Mouse (Mus musculus): ENCODE measurements around the gene Selenom. TPM values are rescaled to one million over a fixed set of nuclear protein-coding genes. Genes with fewer than 3 reads are reported as not detected.

Gene Selenom
- total RNA-seq, 2 experiments from 2014 or later = 229 to 234 TPM

DNA sequence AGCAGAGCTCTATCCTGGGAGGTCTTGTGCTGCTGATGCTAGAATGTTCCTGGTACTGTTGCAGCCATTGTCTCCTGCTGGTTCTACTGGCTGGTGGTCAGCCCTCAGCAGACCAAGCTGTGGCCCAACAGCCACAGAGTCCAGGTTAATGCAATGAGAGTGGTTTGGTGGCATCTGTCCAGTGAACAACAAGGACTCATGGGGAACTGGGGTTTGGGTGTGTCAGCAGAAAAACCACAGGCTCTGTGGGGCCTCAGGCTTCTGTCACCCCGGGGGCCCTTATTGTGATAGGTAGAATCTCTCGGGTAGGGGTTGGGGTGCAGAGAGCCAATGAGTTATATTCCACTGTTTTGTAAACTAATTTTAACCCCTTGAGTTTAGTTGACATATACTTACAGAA lies 4.2 kb upstream of the Selenom start:
- no peak for DNase-seq (ENCODE audit: low spot score in 2 of 2)

DNA sequence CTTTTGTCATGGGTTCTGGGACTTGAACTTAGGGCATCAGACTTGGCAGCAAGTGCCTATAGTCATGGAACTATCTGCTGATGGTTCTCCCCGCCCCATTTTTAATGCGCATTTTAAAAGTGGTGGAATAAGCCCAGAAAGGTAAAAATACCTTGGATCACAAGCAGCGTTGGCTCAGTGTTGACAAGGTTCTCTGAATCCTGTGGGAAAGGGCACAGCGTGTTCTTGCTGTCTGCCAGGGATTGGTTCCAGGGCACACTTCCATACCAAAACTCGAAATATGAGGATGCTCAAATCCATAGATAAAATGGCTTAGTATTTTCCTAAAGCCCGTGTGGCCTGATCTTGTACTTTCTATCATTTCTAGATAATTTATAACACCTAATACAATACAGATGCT lies 1.2 kb upstream of the Selenom start:
- no peak for DNase-seq (ENCODE audit: low spot score in 2 of 2)

DNA sequence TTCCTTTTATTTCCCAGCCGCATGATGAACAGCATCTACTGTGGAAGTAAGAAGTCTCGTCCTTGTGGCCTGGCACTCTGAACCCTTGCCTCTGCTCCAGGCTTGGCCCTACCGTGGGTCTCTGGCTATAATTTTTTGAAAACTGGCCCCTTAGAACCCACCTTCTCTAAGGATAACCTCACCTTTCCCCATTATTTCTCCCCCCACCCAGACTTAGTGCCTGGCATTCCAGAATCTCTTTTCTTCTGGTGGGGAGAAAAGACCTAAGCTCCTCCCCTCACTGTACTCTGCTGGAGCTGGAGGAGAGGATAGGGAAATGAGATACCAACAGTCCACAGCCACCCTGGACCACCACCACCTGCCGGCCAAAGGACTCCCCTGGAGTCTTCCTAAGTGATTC lies 732 bp downstream of the Selenom start:
- DNase-seq (ENCODE audit: low spot score in 2 of 2) = no peak

DNA sequence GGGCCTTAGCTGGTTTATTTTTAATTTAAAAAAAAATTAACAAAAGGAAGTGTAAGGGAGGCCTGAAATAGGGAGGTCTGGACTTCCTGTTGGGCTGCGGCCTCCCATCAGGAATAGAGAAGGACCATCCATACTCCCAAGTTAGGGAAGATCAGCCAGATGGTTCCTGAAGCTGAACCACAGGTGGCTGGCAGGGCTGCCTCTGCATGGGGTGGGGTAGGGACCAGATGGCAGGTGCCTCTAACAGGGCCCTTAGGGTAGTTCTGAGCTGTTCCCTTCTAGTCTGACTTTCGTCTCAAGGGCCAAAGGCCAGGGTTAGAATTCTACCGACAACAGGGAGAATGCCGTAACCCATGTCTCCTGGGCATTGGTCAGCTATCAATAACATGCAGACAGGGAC lies 1.2 kb downstream of the Selenom start:
- no peak for DNase-seq (ENCODE audit: low spot score in 2 of 2)

DNA sequence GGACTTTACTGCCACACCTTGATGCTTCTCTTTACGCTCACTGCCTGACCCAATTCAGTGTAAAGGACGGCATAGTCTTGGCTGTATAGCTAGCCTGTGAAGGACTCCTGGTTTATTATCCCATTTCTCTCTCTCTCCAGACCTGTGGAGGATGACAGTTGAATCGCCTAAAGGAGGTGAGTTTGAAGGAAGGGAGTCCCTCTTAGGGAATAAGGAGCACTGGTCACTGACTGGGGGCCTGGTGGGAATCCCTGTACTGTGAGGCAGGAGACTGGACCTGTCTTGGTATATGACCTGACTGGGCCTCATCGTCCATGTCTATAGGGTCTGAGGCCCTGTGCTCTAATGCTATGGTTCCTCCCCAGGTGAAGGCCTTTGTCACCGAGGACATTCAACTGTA lies 1.6 kb downstream of the Selenom start:
- DNase-seq (ENCODE audit: low spot score in 2 of 2) = no peak

DNA sequence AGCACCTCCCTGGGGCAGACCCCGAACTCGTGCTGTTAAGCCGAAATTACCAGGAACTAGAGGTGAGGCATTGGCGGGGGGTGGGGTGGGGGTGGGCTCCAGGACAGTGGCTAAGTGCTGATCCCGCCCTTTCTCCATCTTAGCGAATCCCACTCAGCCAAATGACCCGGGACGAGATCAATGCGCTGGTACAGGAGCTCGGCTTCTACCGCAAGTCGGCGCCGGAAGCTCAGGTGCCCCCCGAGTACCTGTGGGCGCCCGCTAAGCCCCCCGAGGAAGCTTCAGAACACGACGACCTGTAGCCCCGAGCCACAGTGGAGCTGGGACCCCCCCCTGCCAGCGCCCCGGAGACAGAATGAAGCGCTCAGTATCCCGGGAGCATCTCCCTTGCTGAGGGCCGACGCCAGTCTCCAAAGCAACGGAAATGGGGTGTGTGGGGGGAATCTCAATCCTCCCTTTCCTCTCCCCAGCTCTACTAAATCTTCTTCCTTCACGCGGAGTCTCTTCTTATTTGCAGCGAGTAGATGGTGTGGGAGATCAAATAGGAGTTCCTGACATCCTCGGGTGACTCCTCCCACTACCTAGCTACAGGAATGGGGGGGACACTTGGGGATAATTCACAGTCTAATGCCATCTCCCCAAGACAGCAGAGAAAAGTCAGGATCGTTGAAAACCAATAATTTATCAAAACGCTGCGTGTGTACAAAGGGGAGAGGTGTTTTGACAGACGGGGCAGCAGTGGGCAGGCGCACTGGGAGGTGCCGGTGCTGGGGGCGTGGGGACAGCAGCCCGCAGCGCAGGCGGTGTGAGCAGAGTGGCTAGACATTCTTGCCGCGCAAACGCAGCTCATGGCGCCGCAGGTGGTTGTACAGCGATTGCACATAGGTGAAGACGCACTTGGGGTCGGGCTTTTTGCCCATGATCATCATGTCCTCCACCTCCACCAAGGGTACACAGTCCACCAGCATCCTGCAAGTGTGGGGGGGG lies 2.7 kb downstream of the Selenom start:
- DNase-seq (ENCODE audit: low spot score in 2 of 2) = no peak

DNA sequence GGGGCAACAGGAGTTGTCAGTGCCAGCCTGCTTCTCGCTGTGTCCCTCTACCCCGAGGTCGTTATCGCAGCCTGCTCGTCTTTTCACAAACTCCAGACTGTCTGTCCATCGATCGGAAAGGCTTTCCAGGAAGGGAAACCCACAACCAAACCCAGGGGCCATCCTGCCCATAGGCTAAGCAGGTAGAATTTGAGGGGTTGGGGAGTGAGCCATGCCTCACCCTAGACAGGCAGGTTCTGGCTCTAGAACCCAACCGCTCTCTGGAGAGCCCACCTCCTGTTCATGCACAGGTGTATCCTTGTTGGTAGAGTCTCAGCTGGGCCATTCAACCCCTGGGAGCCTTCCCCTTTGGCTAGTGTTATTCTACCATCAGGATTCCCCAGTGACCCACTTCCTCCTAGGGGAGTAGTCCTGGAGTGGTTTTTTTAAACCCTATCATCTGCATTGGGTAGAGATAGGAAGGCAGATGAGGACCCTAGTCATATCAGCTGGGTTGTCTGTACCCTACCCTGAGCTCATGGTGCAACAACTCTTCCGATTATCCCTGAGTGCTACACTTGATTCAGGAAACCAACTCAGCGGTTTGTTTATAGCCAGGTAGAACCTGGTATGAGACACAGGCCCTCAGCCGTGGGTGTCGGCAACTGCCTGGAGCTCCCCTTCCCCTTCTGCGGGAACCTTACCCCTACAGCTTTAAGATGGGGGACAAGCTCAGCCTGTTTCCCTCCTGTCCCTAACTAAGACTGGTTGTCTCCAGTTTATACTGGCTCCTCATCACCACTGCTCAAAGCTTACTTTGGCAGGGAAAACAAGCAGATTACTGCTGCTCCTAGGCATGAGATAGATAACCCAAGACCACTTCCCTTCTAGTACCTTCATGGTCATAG lies 3.6 kb downstream of the Selenom start:
- DNase-seq (ENCODE audit: low spot score in 2 of 2) = no peak

DNA sequence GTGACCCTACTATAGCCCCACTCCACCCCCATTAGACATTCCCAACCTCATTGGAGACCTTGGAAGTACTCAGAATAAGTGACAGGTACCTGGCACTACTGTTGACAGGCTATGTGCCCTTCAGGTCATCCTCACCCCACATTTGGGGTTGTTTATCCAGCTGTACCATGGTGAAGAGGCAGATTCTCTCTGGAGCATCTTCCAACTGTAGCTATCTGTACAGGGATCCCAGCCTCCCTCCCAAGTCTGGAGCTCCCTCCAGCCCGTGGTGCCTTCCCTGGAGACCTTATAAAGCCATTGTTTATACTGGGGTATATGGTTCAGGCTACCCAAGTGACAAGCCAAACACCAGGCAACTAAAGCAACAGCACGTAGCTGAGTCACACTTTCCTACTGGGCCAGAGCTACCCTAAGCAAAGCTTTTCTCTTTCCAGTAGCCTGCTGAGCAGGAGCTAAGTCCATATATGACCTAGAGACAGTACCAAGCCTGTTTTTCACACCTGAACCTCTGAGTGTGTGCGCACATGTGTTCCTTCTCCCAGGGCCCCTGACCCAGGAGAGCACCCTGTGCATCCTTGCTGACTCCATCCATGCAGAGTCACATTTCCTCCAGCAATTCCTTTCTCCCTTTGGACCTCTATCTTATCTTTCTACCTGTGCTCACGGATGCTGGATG lies 4.7 kb downstream of the Selenom start:
- DNase-seq (ENCODE audit: low spot score in 2 of 2) = no peak

DNA sequence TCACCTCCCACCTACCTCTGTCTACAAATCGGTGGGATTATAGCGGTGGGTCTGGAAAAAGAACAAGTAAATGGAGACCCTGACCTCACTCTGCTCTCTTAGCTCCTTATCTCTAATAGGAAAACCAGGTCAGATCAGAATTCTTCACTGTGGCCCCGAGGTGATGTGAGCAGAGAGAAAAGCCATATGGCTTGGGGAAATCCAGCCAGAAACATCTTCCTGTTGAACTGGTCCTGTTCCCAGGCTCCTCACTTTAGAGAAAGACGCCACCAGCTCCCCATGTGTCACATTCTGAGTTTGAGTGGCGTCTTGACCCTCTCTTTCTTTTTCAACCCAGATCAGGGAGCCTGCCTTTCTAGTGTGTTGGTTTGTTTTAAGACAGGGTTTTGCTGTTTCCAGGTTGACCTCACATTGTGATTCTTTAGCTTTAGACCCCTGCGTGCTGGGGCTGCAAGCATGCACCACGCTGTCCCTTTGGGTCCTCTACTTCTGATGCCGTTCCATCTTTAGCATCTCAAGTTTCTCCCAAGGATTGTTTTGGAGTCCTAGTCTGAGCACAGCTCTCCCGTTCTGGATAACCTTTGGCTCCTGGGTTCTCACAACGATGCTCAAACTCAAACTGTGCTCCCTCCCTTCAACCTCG lies 5.4 kb downstream of the Selenom start:
- no peak for DNase-seq (ENCODE audit: low spot score in 2 of 2)

DNA sequence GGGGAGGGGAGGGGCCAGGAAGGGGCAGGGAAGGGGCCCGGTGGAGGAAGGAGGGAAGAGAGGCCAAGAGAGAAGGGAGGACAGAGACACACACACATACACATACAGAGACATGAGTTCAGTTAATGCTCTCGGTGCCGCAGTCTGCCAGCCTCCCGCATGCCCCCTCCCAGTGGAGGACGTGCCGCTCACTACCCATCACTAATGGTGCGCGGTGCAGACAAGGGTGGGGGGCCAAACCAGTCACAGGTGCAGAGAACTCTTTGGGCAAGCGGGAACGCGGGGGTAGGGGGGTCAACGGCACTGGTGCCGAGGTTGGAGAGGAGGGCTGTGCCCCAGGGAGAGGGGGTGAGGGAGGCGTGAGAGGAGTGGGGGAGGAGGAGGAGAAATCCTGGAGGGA lies 6.4 kb downstream of the Selenom start:
- no peak for DNase-seq (ENCODE audit: low spot score in 2 of 2)

DNA sequence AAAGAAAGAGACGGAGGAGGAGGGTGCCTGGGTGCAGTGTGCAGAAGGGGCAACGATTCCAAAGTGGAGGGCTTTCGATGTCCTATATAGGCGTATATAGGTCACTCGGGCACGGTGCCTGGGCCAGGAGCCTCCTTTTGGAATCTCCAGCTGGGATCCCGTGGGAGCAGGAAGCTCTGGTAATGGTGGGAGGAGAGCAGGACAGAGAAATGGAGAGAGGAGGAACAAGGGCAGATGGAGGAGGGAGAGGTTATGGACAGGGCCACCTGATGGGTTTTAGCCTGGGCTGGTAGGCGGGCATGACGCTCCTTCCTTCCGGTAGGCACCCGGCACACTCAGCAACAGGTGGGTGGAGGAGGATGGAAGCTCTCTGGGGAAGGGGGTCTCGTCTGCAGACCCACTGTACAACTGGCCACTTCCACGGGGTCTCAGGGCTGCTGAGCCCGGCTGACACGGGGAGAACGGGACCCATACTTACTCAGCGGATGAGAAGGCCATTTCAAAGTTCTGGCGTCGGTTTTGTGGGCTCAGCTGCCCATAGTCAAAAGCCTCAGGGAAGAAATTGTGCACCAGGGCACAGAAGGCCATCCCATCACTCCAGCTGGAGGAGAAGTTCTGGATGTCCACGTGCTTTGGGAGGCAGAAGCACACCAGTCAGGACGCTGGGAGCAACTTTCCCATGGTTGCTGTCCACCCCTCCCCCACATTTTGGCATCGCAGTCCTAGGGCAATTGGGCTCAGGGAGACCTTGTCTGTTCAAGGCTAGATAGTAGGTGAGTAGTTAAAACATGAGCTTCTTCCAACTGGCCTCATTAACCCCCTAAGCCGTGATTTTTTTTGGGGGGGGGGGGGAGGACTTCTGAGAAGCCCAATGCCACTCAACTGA lies 7.1 kb downstream of the Selenom start:
- no peak for DNase-seq (ENCODE audit: low spot score in 2 of 2)

DNA sequence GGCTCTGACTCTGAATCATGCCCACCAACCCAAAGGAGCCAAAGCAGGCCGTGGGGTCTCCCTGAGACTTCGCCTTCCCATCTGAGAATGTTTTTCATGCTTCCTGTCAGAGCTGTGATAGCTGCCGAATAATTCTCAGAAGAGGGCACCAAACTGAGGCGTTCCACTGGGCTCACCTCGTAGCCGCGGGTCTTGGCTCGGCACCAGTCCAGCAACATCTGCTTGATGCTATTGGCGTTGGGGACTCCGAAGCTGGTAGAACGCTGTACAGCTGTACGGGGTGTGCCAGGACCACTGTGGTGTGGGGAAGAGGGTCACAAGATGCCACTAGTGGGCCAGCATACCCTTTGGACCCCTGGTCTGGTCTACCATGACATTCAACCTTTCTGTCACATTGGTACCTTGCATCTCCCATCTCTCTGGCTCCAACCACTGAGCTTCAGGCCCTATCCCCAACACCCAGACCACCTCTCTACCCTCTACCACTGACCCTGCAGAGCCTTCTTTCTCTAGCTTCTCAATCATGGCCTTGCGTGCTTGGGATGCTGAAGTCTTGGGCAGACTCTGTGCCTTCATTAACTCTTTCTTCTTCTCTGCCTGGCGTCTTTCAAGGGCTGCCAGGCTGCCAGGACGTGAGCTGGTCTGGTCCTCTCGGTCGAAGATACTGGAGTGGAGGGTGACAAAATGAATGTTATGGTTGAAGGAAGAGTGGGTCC lies 8.0 kb downstream of the Selenom start:
- DNase-seq (ENCODE audit: low spot score in 2 of 2) = no peak

DNA sequence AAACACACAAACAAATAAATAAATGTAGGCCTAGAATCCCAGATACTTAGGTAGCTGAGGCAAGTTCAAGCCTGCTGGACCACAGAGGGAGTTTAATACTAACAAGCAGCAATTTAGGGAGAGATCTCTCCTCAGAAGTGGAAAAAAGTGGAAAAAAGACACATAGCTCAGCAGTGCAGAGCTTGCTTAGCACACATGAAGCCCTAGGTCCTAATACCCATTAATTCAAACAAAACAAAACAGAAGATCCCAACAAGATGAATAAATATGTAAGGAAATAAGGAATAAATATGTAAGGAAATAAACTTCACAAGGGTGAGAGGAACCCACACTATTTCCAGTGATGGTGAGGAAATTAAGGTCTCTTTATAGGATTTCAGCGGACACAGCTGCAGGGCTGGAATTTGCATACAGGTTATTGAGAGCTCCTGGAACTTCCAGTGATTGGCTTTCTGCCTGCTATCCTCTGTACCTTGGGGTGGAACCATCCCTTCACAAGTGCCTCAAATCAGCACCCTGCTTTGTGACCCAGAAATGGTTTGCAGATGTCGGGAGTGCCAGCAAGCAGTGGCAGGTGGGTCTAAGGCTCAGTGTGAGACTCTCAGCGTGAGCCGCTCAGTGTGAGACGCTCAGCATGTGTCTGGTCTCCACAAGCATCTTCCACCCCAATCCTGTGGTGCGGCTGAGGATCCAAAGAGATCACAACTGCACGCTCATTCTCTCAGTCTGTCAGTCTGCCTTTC lies 9.5 kb downstream of the Selenom start:
- no peak for DNase-seq (ENCODE audit: low spot score in 2 of 2)

DNA sequence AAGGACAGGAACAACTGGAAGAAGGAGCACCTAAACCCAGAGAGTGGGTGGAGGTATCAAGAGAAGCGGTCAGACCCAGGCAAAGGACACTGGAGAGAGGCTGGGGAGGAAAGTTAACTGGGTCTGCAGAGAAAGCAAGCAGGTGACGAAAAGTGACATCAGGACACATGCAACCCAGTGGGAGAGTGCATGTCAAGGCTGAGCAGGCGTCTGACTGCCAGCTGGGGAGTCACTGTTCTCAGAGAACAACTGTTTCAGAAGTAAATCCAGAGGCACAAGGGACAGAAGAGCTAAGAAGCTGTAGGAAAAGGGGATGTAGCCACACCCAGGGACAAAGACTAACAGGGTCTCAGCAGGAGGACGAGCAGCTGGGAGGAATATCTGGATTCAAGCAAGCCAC lies 11.1 kb downstream of the Selenom start:
- no peak for DNase-seq (ENCODE audit: low spot score in 2 of 2)

DNA sequence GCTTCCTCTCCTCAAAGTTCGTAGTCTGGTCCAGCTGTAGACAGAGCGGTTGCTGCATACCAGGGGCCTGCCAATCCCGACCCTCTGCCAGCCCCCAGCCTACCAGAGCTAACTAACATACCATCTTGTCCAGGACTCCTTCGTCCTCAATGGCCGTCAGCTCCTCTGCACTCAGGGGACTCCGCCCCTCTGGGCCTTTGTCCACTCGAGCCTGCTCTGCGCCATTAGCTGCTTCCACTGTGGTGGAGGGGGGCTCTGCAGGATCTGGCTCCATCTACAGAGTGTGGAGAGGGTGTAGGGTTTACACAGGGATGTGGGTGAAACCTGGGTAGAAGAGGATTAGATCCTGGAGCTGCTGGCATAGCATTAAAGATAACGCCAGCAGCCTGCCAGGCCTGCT lies 11.7 kb downstream of the Selenom start:
- DNase-seq (ENCODE audit: low spot score in 2 of 2) = no peak

DNA sequence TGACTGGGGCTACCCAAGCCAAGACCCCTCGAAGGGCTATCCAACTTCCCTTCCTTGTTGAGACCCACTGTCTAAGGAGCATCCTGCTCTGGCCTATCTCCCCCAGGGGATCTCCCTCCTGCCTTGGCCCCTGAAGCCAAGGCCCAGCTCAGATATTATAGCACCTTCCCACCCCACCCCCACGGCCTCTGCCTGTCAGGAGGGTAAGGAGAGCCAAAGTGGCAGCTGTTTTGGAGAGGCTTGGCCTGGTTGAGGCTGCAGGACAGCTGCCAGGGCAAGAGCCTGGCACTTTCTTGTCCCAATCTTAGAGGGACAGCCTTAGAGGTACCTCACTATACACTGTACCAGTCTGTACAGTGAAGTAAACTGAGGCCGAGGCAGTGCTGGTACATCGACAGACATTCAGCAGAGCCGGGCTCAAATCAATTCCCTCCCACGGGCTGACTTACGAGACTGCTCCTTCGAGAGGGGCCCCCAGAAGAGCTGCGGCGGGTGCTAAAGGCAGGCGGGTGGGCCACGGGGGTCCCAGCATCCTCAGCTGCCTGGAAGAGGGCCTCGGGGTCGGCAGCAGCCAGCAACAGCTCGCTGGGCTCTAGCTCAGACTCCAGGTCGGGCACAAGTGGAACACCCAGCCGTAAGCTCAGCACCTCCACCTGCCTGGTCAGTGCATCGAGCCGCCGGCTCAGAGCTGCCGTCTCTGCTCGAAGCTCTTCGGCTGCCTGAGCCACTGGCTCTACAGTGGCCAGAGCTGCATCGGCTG lies 12.7 kb downstream of the Selenom start:
- DNase-seq (ENCODE audit: low spot score in 2 of 2) = no peak

DNA sequence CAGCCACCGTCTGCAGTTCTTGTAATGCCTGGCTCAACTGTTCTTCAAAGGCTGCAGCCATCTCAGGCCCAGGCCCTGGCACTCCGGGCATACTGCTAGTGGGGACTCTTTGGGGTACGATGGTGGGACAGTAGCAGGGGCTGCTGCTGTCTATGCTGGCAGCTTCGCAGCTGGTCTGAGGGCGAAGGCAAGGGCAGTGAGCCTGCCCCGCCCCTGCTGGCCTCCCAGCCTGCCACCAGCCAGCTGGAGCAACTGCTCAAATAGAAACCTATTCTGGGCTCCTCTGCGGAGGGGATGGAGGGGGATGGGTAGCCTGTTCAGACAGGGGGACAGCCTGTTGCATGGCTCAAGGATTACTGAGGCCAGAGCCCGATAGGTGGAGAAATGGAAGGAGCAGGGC lies 13.3 kb downstream of the Selenom start:
- no peak for DNase-seq (ENCODE audit: low spot score in 2 of 2)

DNA sequence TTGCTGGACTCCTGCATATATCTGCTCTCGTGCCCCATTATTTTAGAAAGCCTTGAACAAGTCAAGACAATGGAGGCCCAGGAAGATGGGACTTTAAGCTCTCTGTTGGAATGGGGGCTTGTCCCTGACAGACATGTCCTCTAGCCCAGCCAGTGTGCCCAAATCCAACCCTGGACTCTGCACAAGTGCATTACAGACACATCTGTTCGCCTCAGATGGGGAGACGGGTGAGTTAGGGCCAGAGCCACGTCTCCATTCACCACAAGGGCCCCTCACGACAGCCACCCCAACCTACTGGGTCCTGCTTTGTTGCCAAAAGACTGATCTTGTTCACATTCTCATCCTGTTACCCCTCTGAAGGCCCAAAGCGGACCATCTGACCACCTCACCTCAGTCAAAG lies 13.7 kb downstream of the Selenom start:
- no peak for DNase-seq (ENCODE audit: low spot score in 2 of 2)

Data from layer of hippocampus, postnatal 14 days (tissue).